Mouse (Mus musculus) left cerebral cortex, adult 2 months (tissue): Measurements from ENCODE around the gene Ppfia4. TPM values are rescaled to one million over a fixed set of nuclear protein-coding genes. Genes with fewer than 3 reads are reported as not detected.

ENCODE experiments used
- DNase-seq, 2 experiments: peaks; one replicate each; pipeline ENCODE4 v3.0.0; 2021 to 2022; ENCODE audit warnings: low spot score in 2 of 2, mixed read lengths in 1 of 2; ENCODE audit errors: extremely low spot score in 1 of 2
- H3K27ac ChIP-seq: fragments of 200-600 bp; 2 replicates; pipeline ENCODE4 v1.8.1; 2022
- H3K4me3 ChIP-seq: fragments of 200-600 bp; 2 replicates; pipeline ENCODE4 v1.8.1; 2022
- CTCF ChIP-seq: fragments of 200-600 bp; IDR thresholded peaks from 2 replicates; pipeline ENCODE4 v1.8.1; 2022; ENCODE audit warnings: antibody characterized with exemption, mild to moderate bottlenecking, moderate library complexity
- intact Hi-C: fragments of 180-260 bp; cut with DNase I; formaldehyde crosslinking; loops from one replicate; pipeline ENCODE4 v1.15.1; 2025
- total RNA-seq, 2 experiments: library from RNA; stranded (reverse); gene quantifications; 2 replicates each; pipeline ENCODE4 v1.2.3; 2021

The Ppfia4 gene
- total RNA-seq, 2 experiments from 2014 or later: 50.7 to 50.8 TPM

DNA sequence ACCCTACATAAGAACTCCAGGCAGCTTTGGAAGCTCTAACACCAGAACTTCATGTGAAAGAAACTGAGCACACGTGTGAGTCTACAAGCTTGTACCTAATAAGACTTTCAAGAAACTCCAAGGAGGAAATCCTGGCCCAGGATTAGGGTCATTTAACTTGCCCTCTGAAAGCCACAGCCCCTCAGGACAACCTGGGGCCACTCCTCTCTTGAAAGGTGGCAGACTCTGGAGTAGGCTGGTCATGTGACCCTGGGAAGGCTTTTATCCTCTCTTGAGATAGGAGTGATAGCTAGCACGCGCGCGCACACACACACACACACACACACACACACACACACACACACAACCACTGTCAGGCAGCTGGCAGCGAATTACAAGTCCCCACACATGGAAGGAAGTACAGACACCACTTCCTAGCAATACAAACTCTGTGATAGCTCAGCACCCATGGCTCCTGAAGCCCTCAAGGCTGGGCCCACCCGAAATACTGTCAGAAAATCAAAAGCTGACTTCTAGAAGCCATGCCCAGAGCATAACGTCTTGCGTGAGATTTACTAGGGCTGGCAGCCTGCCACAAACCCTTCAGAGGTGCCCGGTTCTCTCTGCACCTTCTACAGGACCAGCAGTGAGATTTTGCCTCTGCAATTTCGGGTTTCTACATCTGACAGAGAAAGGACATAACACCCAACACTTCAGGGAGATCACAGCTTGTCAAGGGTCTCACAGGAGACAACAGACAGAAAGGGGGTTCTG lies 4.4 kb upstream of the Ppfia4 start:
- no peak for TF ChIP-seq CTCF
- Histone ChIP-seq H3K4me3 (no peak overlapping the region), H3K27ac (no peak overlapping the region)
- intact Hi-C loops: loop anchor here (10.0 kb wide), 2 partner anchors 282 to 422 kb away; no protein-coding TSS in a partner anchor
- no peak for DNase-seq

DNA sequence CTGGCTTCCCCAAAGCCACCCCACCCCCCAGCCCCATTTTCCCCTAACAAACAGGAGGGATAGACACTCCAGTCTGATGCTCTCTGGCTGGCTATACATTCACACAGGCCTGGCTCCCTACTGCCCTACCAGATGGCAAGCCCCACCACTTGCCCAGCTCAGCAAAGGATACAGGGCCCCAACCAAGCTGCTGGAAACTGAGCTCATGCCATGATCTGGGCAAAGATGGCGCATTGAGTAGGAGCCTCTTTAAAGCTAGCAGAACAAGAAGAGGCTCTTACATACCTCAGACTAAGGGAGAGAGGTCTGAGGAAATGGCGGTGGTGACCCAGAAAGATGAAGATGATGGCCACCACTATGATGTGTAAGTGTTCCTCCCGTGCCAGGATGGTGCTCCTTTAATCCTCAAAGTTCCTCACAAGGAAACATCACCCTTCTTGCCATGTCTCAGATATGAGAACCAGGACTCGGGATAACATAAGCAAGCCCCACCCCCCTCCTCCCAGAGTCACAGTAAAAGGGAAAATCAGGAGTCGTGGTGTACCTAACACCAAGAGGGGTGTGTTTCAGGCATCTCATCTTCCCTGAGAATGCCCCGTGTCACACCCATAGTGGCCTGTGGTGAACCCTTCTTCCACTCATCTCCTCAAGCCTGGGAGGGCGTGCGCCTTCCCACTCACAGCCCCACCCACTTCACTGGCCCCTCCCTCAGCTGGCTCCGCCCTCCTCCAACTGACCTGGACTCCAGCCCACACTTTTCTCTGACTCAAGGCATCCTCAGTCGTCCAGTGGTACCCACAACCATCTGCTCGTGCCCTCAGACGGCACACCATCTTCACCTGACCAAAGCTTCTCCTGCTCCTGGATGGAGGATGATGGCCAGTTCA lies 3.4 kb upstream of the Ppfia4 start:
- no peak overlapping the region for H3K4me3 ChIP-seq
- no peak overlapping the region for H3K27ac ChIP-seq
- DNase-seq: no peak
- intact Hi-C loops: loop anchor here (1.0 to 10.0 kb wide), 3 partner anchors 60 to 421 kb away; no protein-coding TSS in a partner anchor
- TF ChIP-seq CTCF: no peak

DNA sequence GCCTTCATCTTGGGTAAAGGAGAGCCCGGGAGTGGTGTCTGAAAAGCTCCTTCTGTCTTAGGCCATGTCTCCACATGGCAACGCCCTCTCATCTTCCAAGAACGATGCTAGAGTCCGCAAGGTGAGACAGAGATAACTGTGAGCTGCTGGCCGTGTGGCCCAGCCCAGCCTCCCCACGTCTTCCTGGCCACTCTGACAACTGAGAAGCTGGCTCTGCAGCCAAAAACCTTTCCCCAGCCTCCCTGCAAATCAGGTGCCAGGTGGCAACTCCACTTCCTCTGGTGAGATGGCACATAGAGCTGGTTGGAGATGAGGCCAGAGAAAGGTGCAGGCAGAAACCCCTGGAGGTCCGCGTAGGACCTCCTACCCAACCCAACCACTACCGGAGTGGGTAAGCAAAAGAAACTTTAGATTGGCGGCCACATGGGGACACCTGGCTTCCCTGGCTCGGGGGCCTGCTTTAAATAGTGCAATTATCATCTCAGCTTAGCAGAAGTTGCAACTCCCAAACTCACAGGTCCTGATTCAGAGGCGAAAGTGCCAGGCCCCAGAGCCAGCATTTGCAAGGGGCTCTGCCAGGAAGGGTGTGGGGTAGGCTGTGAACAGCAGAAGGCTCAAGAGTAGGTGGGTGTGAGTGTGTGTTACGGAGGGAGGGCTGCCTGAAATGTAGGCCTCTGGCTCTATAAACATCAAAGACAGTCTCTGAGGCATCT lies 2.6 kb upstream of the Ppfia4 start:
- intact Hi-C loops: loop anchor here (1.0 to 10.0 kb wide), 3 partner anchors 59 to 421 kb away; no protein-coding TSS in a partner anchor
- peak in 1 of 2 experiments; percentile 56 for DNase-seq
- no peak for TF ChIP-seq CTCF
- Histone ChIP-seq H3K4me3 (no peak overlapping the region), H3K27ac (peak overlapping the region; percentile 24; the same call in 1 of the 2 replicates)

DNA sequence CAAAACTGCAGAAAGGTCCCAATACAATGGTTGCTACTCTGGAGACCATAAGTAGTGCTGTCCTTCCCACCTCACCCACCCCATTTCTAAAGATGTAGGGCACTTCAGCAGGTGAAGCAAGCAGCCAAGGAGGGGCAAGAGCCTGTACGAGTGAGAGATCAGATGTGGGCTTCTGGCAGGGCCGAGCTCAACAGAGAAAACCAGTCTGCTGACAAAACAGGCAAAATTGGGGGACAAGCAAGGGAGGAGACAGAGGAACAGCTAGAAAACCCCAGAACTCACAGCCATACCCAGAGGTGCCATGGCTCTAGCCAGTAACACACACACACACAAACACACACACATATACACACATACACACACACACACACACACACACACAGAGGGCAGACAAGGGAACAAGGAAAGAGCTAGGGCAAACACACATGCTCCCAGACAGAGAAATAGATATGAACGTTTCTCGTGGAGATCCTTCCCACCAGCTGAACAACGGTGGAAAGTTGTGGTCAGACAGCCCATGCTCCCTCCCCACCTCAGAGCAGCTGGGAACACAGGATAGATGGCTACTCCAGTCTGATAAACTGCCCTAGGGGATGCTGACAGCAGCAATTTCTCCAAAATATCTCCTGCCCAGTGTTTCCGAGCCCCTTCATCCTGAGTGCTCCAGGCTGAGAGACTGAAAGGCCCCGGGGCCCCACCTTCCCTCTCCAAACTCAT lies 1.5 kb upstream of the Ppfia4 start:
- intact Hi-C loops: loop anchor here (10.0 kb wide), 2 partner anchors 279 to 419 kb away; no protein-coding TSS in a partner anchor
- DNase-seq: no peak
- no peak overlapping the region for H3K4me3 ChIP-seq
- H3K27ac ChIP-seq: no peak overlapping the region
- no peak for TF ChIP-seq CTCF

DNA sequence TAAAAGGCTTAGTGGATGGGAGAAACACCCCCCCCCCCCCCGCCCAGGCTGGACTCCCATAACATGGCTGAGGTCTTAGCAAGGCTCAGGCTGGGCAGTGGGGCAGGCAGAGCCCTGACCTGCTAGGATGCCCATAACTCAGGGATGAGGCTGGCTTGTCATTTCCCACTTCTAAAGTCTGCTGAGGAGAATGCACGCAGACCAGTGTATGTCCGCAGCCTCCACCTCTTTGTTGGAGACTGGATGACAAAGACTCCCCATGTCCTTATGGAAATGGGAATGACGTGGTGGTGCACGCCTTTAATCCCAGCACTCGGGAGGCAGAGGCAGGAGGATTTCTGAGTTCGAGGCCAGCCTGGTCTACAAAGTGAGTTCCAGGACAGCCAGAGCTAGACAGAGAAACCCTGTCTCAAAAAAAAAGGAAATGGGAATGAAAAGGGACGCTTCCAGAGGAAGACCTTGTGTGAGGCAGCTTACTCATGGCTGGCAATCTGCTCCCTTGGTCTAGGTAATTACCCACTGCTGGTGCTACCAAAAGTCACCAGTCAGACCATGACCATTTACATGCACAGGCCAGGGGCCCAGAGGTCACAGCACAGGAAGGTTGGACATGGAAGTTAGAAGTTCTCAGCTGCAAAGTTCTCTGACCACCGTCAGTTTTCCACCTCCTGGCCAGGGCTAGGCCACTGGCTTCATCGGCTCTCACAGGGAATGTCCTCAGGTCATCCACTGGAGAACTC lies 813 bp upstream of the Ppfia4 start:
- Histone ChIP-seq H3K4me3 (no peak overlapping the region), H3K27ac (no peak overlapping the region)
- intact Hi-C loops: loop anchor here (2.0 to 10.0 kb wide), 5 partner anchors 89 to 419 kb away; no protein-coding TSS in a partner anchor
- TF ChIP-seq CTCF: no peak
- no peak for DNase-seq

DNA sequence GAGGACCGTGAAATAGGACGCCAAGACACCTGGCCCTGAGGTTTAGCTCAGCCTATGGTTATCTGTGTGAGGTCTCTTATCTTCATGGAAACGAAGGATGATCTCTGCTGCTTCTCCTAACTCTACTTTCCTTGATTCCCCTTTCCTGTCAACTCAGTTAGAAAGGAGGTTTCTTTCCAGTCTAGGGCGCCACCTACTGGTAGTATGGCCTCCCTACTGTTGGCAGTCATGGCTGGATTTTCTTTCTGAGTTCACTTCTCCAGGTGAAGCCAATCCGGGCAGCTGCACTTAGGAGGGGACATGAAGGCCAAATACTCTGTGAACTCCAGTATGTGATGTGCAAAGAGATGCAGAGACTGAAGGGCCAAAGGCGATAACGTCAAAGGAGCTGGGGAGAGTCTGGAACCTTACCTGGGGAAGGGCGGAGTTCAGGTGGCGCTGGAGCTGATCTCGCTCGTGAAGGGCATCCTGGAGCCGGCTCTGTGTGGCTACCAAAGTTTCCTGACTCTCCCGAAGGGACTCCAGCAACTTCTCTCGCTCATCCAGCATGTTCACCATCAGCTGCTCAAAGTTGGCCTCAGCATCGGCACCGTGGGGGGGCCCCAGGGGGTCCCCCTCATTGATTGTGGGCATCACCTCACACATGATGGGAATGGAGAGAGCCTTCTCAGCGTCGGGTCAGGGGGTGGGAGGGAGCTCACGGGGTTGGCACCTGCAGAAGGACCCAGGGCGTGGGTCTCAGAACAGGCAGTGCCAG lies 671 bp downstream of the Ppfia4 start:
- Histone ChIP-seq H3K4me3 (peak overlapping the region; percentile 3; the same call in 1 of the 2 replicates), H3K27ac (peak overlapping the region; percentile 55; the same call in 1 of the 2 replicates)
- peak; percentile 95 for TF ChIP-seq CTCF
- peak; percentile 74 to 85 for DNase-seq
- intact Hi-C loops: loop anchor here (1.0 to 10.0 kb wide), 6 partner anchors 87 to 417 kb away; no protein-coding TSS in a partner anchor

DNA sequence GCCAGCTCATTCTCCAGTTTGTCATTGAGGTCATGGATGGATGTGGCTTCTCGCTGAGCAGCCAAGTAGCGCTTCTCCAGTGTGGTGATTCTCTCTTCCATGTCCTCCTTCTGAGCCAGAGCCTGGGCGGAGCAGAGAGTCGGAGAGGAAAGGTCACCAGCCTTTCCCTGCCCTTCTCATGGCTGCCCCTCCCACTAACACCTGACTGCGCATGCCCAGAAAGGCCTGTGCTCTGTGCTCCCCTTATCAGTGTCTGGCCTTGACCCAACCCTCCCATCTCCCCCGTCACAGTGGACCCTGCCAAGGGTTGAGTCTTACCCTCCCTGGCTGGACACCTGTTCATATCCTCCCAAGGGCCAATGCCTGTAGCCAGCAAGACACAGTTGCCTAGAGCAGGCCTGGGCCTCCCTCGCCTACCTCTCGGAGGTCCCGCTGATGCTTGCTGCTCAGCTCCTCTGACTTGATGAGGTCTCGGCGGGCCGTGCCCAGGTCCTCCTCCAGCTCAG lies 5.8 kb downstream of the Ppfia4 start:
- DNase-seq: no peak
- Histone ChIP-seq H3K4me3 (no peak overlapping the region), H3K27ac (no peak overlapping the region)
- intact Hi-C loops: no loop called here
- no peak for TF ChIP-seq CTCF

DNA sequence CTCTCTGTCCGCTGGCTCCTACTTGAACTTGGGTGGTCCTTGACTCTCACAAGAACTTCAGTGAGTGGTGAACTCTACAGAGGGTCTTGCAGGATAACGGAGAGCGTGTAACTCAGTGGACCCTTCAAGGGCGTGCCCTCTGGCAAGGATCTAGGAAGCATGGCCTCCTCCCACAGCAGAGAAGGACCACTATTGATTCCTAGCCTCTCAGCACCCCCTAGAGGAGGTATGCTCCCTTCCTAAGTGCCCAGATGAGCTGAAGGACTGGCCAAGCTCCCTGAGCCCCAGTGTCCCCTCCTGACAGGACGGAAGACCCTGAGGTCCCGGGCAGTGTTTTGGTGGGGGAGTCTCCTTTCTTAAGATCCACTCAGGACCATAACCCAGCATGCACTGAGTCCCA lies 10.1 kb downstream of the Ppfia4 start:
- peak; percentile 61 for TF ChIP-seq CTCF
- intact Hi-C loops: loop anchor here (2.0 to 5.0 kb wide), 2 partner anchors 70 to 170 kb away; no protein-coding TSS in a partner anchor
- Histone ChIP-seq H3K4me3 (no peak overlapping the region), H3K27ac (no peak overlapping the region)
- no peak for DNase-seq

DNA sequence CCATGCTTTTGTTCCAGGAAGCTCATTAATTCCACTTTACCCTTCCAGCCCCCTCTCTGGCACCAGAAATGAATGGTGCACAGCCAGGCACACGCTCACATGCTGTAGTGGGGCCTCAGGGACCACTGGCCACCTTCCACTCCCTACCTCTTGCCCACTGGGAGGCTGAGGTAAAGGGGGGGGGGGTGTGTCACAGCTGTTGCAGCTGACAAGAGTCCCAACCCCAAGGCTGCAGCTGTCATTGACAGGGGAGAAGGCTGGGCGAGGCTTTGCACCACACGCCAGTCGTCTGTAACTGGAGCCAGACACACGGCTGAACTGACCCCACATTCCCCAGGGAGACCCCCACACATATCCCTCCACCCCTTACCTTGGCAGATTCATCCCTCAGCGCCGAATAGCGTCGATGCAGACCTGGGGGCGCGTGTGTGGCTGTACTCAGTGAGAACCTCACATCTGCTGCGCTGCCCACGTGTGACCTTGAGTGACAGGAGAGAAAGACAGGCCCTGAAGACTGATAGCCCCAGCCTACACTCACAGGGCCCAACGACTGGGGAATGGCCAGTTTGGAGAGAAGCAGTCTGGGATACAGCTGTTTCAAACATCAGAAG lies 11.9 kb downstream of the Ppfia4 start:
- no peak for DNase-seq
- no peak overlapping the region for H3K27ac ChIP-seq
- no peak for TF ChIP-seq CTCF
- intact Hi-C loops: loop anchor here (5.0 kb wide), 1 partner anchor 68 kb away; no protein-coding TSS in a partner anchor
- no peak overlapping the region for H3K4me3 ChIP-seq
